Mouse (Mus musculus): ENCODE data around the gene Sorcs3.
A peak's percentile ranks its signal among the peaks of the same experiment; 100 is the strongest.

Gene Sorcs3

DNA sequence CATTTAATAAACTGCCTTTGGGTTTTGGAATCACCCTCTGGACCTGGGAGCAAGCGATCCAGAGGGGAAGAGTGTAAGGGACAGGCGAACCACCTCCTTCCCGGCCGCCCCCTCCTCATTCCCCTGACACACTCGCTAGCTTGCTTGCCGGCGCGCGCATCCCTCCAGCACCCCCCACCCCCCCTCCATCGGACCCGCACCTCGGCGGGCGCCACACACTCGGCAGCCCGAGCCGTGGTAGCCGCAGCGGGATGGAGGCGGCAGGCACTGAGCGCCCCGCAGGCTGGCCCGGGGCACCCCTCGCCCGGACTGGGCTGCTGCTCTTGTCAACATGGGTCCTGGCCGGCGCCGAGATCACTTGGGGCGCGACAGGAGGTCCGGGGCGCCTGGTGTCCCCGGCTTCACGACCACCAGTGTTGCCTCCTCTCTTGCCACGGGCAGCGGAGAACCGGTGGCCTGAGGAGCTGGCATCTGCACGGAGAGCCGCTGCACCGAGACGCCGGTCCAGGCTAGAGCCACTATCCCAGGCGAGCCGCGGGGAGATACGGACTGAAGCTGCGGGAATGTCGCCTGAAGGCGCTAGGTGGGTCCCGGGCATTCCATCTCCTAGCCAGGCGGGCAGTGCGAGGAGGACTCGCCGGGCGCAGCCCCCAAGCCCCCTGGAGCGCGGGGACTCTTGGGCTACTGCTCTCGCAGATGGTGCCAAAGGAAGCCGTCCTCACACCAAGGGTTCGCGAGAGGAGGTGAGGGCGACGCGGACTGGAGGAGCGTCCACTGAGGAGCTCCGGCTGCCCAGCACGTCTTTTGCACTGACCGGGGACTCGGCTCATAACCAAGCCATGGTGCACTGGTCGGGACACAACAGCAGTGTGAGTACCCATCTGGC is at the start of gene Sorcs3:
Sorcs3 (plus strand) TSS at position 97 of the 886 bp plus-strand sequence.
- no peak for DNase-seq

DNA sequence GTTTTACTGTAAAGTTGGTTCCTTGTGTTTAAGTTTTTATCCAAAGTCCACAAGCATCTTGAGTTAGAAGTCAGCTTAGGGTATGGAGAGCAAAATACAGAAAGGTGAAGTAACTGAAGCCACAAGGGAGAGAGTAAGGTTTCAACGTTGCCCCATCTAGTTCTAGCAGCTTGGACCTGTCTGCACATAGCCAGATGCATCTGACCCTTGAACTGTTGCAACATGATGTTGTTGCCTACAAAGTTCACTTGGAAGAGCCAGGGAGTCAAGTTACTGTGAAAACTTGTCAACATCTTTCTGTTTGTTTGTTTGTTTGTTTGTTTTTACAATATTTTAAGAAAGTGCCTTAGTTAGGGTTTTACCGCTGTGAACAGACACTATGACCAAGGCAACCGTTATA is 40.5 kb upstream of the Sorcs3 start:
- DNase-seq = no peak

DNA sequence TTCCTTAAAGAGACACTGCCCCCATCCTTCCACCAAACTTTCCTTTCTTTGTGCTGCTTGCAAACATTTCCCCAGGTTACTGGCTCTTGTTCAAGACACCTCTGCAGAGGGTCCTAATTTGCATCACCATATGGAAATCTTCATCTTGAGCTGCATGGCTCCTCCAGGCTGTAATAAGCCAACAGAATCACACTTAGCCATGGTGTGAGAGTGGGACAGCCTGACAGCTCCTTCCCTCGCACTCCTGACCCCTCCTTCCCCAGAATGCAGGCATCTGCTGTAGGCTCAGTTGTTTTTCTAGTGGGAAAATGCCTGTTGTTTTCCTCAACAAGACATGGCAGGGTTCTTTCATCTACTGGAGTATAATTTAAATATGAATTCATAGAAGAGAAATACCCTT is 38.7 kb upstream of the Sorcs3 start:
- no peak for DNase-seq

DNA sequence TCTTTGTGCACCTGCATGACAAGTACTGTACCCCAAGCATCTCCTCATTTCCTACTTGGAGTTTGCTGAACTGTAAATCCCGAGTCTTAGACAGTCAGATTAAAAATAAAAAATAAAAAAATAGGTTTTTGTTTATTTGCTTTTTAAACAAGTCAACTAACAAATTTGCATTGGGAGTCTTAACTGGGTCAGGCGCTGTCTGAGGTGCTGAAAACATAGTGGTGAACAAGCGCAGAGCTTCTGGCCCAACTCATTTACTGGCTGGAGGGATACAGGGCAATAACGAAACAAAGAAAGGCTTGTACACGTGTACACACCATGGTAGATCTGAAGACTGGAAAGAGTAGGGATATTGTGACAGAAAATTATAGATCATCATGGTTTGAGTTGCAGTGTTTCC is 37.5 kb upstream of the Sorcs3 start:
- DNase-seq = no peak

DNA sequence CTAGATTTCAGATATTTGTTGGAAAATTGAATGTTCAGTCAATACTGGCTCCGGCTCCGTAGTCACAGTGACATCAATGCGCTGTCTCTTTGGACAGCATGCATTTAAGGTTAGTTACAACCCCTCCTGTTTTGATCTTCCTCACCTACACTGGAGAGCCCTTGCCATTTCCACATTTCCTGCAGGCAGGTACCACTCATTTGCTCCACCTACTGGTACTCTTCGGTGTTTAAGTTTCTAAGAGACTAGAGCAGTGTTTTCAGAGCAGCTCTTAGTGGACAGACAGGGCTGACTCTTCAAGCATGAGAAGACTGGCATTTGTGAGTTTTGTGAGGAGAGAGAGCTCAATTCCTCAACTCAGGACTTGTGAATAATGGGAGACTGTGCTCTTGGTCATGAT is 31.1 kb upstream of the Sorcs3 start:
- no peak for DNase-seq

DNA sequence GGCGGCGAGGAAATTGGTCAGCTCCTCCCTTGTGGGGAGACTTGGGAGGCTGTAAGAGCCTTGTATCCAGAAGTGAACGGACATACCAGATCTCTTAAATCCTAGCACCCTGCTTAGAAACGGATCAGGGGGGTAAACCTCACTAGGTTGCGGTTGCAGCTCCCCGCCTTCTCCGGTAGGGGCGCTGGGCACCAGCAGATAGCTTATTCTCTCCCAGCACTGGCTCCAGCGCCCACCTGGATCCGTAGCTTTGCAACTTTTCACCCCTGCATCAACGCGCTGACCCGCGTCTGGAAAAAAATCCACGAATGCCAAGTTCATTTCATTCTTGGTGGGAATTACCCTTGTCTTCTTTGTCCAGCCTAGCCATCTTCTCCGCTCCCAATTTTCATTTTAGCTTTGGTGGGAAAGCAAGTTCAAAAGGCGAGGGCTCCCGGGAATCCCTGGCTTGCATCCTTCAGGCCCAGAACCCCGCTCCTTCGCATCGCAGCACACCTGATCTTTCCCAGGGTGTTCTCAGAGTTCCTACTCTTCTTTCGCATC is 1.8 kb upstream of the Sorcs3 start:
- peak; percentile 32 for DNase-seq

DNA sequence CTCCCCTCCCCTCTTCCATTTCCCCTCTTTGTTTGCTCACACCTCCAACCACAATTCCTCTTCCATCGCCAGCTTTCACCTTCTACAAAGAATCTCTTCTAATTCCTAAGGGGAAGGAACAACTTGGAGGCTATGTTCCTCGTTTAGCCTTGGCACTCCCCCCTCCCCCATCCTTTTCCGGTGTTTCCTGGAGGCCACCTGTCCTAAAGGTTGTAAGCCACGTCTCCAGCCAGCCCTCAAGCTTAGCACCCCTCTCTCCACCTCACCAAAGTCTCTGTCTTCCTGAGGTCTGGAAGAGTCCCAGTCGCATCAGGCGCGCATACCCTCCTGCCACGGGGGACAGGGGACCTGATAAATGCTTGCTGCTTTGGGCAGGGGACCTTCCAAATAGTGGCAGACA is 1.3 kb upstream of the Sorcs3 start:
- DNase-seq = no peak

DNA sequence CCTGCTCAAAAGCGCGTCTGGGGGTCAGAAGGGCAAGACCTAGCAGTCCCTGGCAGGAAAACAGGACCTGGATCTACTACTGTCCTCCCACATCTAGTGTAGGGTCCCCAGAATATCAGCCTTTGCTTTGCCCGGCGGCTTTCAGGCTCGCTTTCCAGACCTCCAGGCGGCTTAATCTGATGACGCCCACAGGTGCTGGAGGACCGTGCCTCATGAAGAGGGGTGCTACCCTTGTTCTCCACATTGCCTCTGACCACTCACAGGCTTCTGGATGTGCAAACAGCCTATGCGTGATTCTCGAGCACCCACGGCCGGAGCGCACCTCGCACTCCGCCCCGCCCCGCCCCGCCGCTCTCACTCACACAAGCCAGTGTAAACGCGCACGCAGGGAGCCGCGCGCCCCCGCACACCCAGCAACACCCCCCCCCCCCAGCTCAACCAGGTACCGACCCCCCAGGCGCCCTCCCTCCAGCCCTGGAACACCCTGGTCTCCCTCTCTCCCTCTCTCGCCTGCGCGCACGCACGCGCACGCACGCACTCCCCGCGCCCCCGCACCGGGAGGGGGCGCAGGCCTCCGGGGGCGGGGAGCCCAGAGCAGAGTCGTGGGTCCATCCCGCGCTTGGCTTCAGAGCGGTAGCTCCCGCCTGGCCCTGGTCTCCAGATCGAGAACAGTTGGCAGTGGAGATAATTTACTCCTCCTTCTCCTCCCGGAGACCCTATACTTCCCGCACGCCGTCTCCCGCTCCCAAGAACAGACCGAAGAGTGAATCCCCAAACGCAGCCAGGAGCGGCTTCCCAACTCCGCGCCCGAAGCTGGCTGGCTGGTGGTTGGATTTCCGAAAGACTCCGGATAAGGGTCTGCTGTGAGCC is 698 bp upstream of the Sorcs3 start:
- DNase-seq = no peak

DNA sequence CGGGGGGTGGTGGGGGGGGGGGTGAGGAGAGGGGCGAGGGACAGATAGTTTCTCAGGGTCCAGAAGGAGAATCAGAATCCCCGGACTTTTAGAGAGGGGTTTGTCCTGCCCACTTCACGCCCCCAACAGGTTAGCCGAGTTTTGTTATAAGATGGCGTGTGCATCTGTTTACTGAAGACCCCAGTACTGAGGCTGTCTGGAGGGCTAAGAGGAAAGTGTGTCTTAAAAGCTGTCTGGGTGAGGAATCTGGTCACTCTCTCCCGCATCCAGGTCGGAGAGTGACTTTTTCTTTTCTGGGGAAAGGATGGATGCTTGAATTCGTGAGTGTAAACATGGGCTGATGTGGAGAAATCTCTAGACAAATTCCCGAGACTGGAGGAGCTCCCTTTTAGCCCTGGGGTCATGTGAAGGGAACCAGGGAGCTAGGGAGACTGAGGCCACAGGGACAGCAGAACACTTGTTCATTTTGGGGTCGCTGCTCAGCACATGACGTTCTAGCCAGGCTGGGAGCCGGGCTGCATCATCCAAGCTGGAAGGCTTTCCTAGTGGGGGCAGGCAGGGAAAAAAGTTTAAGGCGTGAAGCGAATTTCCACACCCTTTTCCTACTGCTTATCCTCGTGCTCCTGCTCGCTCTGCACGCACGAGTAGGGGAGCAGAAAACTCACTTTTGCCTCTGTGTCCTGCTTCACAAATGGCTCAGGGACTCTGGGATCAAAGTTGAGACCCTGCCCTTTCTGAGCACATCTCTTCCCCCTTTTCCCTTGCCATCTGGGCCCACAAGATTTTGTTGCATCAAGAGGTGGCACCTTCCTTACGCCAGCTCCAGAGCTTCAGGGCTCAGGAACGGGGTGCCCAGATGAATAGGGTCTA is 1.3 kb downstream of the Sorcs3 start:
- DNase-seq = no peak

DNA sequence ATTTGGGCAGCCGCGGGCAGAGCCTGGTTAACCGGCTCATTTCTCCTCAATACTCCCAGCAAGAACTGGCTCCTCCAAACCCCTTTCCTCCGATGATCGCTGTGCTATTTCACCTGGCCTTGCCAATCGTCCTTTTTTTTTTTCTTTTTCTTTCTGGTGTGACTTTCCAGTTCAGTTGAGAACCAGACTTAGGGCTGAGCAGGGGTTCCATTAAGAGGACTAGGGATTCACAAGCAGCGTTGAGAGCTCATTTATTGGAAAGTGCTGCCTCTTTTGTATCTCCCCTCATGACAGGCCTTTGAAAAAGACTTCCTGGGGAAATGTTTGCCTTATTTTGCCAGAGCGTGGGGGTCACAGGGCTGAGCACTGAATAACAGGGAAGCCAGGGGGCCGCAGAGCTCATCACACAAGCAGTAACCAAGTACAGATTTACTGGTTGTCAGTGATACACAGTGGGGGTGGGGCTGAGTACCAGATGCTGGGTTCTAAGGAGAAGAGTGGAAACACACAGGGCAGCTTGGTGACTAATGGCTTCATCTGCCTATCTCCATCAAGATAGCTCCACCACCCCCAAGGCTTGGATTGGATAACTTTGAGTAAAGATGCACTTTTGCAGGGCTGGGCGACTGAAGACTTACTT is 2.0 kb downstream of the Sorcs3 start:
- no peak for DNase-seq

DNA sequence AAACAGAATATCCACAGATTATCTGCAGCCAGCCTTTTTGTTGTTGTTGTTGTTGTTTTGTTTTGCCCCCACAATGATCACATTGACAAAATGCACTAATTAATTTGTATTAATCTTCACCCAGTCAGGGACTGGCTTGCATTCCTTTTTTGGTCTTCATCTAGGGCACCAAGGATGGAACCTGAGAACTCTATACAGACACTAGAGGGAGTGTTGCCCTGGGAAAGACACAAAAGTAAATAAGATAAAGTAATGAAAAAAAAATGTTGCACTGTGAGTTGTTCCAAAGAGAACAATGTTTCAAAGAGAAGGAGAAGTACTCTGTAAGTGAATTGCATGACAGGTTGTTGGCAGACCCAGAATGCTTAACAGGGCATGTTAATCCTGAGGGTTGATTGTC is 9.6 kb downstream of the Sorcs3 start:
- DNase-seq = no peak

DNA sequence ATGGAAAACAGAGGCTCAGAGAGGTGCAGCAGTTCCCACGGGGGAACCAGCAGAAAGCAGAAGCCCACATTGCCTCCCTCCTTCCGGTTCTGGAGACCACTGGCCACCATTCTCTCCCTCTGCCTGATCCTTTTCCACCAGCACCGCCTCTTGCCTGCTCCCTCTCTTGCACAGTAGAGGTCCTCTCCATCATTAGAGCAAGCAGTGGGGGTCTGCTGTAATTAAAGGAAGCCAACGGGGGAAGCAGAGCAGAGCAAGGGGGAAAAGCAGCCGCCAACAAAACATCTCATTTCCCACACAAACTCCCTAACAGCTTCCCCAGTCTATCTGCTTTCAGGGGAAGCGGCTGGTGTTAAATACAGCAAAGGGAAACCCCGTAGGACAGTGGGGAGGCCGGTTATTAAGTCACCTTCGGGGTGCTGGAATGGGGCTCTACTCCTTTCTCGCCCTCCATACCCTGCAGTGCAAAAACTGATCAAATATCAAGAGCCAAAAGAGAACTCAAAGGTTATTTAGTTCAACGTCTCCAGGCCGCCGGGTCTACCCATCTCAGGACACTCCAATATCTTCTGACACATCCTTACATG is 32.1 kb downstream of the Sorcs3 start:
- no peak for DNase-seq

DNA sequence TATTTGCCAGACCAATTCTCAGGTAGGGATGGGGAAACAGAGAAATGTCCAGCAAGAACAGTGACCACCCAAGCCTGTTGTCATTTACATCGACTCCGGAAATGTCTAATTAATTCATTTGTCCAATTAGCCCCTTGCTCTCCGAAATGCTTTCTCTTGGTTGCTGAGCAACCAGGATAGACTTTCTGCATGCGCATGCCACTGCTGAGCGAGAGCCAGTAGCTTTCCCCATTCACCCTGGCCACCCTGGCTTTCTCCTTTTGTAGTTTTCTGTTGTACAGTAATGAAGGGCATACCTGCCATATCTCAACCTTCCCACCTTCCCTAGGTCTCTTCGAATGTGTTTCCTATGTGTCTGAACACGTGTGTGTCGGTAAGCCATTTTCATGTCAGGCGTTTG is 32.6 kb downstream of the Sorcs3 start:
- DNase-seq = no peak

DNA sequence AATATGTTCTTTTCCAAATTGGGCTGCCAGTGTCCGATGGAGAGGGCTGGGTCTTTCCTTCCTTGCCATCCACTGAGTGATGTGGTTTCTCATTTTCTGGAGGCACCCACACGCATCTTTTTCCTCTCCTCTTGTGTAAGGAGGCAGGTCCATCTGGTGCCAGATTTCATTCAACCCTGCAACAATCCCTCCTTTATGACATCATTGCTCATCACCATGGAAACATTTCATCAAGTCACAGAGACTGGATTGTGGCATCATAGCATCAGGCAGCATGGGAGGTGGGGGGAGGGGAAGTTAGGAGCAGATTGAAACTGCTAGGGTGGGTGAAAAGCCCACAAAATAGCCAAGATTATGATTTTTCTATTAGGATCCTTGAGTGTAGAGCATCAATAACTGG is 35.1 kb downstream of the Sorcs3 start:
- DNase-seq = no peak

DNA sequence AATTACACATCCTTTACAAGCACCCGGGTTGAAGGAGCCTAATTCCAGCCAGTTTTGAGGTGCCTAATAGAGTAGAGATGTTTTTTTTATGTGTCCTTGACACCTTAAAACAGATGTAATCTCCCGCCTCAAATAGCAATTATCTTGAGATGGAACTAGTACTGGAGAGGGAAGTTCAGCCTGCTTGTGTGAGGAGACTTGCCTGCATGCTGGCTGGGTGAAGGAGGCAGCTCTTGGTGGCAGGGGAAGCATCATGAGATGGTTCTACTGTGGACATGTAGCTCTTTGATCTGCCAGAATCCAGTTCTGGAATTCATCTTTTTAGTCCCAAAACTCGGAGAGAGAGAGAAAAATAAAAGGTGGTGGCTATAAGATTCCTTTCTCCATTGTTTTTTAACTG is 38.2 kb downstream of the Sorcs3 start:
- no peak for DNase-seq

DNA sequence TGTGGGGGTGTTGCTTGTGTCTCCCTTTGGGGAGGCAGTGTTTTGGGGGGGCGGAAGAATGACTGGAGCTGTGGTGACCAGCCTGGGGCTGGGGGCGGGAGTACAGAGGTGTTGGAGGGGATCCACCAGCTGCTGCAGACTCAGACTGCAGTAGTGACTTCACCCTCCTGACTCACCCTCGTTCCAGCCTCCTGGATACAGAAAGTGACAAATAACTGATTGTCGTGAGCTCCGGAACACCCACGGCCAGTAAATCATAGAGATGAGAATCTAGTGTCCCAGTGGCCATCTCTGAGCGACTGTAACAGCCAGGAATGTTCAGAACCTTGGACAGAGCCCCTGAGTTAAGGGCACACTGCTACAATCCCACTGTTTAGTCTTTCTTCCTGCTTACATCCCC is 53.4 kb downstream of the Sorcs3 start:
- DNase-seq = no peak

DNA sequence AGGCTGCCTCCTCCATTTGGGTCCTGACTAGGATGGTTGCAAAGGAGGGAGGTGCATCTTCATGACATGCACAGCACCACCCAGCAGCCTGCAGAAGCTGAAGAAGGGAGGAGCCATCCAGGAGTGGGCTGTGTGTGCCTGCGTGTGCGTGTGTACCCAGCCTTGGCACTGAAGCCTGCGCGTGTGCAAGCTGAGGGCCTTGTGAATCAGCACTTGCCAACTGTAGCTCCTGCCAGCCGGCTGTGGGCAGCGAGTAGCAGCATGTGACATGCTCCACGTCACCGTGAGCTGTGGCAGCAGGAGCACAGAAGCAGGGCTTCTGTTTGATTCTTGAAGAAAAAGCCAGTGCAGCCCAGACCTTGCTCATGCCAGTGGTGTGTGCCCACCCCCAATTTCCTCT is 54.8 kb downstream of the Sorcs3 start:
- no peak for DNase-seq

DNA sequence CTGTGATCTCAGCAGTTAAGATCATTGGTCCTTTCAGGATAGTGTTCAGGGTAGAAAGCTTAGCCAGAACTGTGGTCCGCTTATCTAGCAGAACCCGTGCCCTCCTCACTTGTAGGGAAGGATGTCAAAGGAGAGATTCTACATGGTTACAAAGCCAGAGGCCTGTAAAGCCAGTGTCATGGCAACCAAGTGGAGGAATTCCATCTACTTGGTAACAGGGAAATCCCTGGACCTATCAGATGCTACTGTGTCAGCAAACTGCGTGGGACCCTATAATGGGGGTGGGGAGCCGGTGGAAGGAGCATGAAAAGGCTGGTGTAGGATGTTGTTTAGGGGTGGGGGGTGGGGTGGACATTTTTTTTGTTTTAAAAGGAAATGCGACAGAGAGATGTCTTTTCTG is 57.9 kb downstream of the Sorcs3 start:
- DNase-seq = no peak

DNA sequence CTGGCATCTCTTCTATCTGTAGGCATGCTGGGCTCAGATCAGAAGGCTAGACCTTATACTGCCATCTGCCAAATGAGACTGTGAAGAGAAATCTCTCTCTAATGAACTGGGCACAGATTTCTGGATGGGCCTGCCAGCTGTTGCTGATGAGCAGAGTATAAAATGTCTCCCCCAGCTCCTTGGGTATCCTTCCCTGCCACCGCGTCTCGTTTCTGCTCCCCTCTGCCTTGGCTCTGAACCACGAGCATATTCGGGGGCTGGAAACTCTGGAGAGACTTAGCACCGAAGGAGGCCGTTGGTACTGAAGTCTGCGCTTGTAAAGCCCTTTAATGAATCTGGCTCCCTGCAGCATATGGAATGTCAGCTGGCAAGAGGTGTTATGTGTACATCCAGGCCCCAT is 74.4 kb downstream of the Sorcs3 start:
- DNase-seq = no peak

DNA sequence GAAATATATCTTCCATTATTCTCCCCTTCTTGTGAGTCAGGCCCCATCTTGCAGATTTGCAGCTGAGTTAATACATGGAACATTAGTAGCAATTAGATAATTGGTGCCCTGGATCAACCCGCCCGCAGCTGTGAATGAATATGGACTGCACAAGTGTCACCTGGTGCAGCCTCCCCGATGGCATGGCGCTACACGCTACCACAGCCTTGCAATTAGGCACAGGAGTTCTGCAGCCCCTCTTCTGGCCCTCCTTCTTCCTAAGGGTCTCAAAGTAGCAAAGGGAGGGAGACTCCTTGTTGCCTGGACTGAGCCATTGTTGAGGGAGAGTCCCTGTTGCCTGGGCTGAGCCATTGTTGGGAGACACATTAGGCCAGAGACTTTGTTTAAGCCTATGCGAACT is 76.4 kb downstream of the Sorcs3 start:
- no peak for DNase-seq

DNA sequence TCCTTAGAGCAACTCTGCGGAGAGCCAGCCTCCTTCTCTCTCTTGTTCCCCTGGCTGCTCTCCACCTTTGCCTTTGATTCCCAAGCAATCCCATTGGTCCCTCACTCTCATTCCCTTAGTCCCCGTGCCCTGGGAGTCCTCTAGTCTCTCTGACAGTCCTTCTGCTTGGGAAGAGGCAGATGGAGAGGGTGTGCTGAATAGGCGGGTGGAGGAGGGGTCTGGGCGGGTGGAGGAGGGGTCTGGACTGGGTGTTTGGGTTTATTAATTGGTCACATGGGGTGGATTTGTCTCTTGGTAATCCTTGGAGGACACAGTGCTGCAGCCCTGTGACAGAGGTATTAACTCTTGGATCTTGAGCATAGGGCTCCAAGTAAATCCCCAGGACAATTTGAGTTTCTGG is 77.4 kb downstream of the Sorcs3 start:
- DNase-seq = no peak
